Comparison of ENCODE assay signal across 36 mouse cellular contexts in genomic region chr5:18001646-18002045, GRCm38 (mm10). TPM values are rescaled to one million over a fixed set of nuclear protein-coding genes. Genes with fewer than 3 reads are reported as not detected.
DNase-seq lines count a peak whose midpoint lies in the region; ATAC-seq and TF ChIP-seq lines count a peak whose summit lies in the region.
"Had no signal": no experiment of that assay in that cellular context is flagged by ENCODE, and none has a peak within 500 bp of the region (broad histone marks: within the 10 kb centered on the region; RNA-seq: fewer than 3 reads in every experiment).

No protein-coding gene starts in this region.

- H3K4me3 ChIP-seq in heart, postnatal 0 days (ENCODE audit: low read depth, low read length), result no peak overlapping the region
- H3K4me3 ChIP-seq in kidney, embryonic 14.5 days (ENCODE audit: low read length), result no peak overlapping the region
- H3K4me3 ChIP-seq in stomach, postnatal 0 days (ENCODE audit: low read depth, low read length), result no peak overlapping the region
- H3K4me3 ChIP-seq: forebrain, embryonic 13.5 days; hindbrain, embryonic 13.5 days; limb, embryonic 10.5 days; limb, embryonic 15.5 days; midbrain, embryonic 10.5 days; myocyte; neural tube, embryonic 12.5 days had no signal

- no peak overlapping the region for H3K27ac ChIP-seq in heart, postnatal 0 days (ENCODE audit: low read depth)
- H3K27ac ChIP-seq in kidney, embryonic 14.5 days (ENCODE audit: low read depth, low read length), result no peak overlapping the region
- H3K27ac ChIP-seq in stomach, postnatal 0 days (replicated peaks), result no peak overlapping the region
- H3K27ac ChIP-seq: forebrain, embryonic 13.5 days; hindbrain, embryonic 13.5 days; limb, embryonic 10.5 days; limb, embryonic 15.5 days; liver, embryonic 14.5 days; midbrain, embryonic 10.5 days; neural tube, embryonic 12.5 days had no signal

- H3K27me3 ChIP-seq in heart, postnatal 0 days (ENCODE audit: control insufficient read depth, insufficient read depth, low read length), result no peaks in the 10 kb centered on the region
- H3K27me3 ChIP-seq in kidney, embryonic 14.5 days (ENCODE audit: control insufficient read depth, insufficient read depth, low read length), result no peaks in the 10 kb centered on the region
- H3K27me3 ChIP-seq in stomach, postnatal 0 days (ENCODE audit: control insufficient read depth, insufficient read depth, low read length), result no peaks in the 10 kb centered on the region
- H3K27me3 ChIP-seq: forebrain, embryonic 13.5 days; hindbrain, embryonic 13.5 days; limb, embryonic 15.5 days; neural tube, embryonic 12.5 days had no signal

- H3K9ac ChIP-seq in heart, postnatal 0 days (replicated peaks; ENCODE audit: low read depth, low read length), result no peak overlapping the region
- no peak overlapping the region for H3K9ac ChIP-seq in kidney, embryonic 14.5 days (ENCODE audit: low read depth, low read length)
- H3K9ac ChIP-seq in stomach, postnatal 0 days (ENCODE audit: low read length), result no peak overlapping the region
- H3K9ac ChIP-seq: forebrain, embryonic 13.5 days; hindbrain, embryonic 13.5 days; limb, embryonic 15.5 days; liver, embryonic 14.5 days; neural tube, embryonic 12.5 days had no signal

- TF ChIP-seq EP300 in heart, postnatal 0 days (IDR thresholded peaks at IDR 0.05; ENCODE audit: low read depth), result no peak
- no peak for TF ChIP-seq EP300 in stomach, postnatal 0 days (optimal IDR thresholded peaks at IDR 0.05)

- H3K36me3 ChIP-seq in heart, postnatal 0 days (replicated peaks; ENCODE audit: control insufficient read depth, insufficient read depth, low read length), result no peaks in the 10 kb centered on the region
- H3K36me3 ChIP-seq in kidney, embryonic 14.5 days (ENCODE audit: control insufficient read depth, insufficient read depth, low read length), result no peaks in the 10 kb centered on the region
- no peaks in the 10 kb centered on the region for H3K36me3 ChIP-seq in stomach, postnatal 0 days (ENCODE audit: control insufficient read depth, insufficient read depth, low read length)
- H3K36me3 ChIP-seq: hindbrain, embryonic 13.5 days; limb, embryonic 10.5 days; limb, embryonic 15.5 days; midbrain, embryonic 10.5 days; neural tube, embryonic 12.5 days had no signal

- WGBS in heart, postnatal 0 days, result 27% methylated on average over 4 of the region's 4 CpGs
- 64% methylated on average over 4 of the region's 4 CpGs for WGBS in kidney, embryonic 14.5 days
- 40% methylated on average over 4 of the region's 4 CpGs for WGBS in stomach, postnatal 0 days

- no peak overlapping the region for H3K4me2 ChIP-seq in heart, postnatal 0 days (ENCODE audit: low read depth, low read length)
- no peak overlapping the region for H3K4me2 ChIP-seq in kidney, embryonic 14.5 days (replicated peaks; ENCODE audit: low read depth, low read length)
- no peak overlapping the region for H3K4me2 ChIP-seq in stomach, postnatal 0 days (replicated peaks; ENCODE audit: low read depth)
- H3K4me2 ChIP-seq: forebrain, embryonic 13.5 days; hindbrain, embryonic 13.5 days; limb, embryonic 15.5 days; neural tube, embryonic 12.5 days had no signal

- ATAC-seq in heart, postnatal 0 days (ENCODE audit: insufficient read depth, low read depth), result no peak
- ATAC-seq in kidney, embryonic 14.5 days (ENCODE audit: low FRiP score, low TSS enrichment), result no peak
- ATAC-seq in stomach, postnatal 0 days (ENCODE audit: low FRiP score, low TSS enrichment), result no peak
- ATAC-seq: activated CD4-positive, CD25-positive, alpha-beta regulatory T cell, adult 4 months; CD4-positive, CD25-positive, alpha-beta regulatory T cell, adult 4 months; forebrain, embryonic 13.5 days; intestine, embryonic 16.5 days; midbrain, embryonic 16.5 days had no signal

- peak; percentile 46 for DNase-seq in heart, postnatal 0 days (ENCODE audit: low spot score)
- no peak for DNase-seq in heart, adult 9 months (ENCODE audit: low spot score in 2 of 2)
- DNase-seq in kidney, postnatal 14 days, result peak; percentile 6
- DNase-seq in lung, postnatal 36 days, result peak; percentile 41
- no peak for DNase-seq in lung, postnatal 4 days
- no peak for DNase-seq in stomach, postnatal 0 days (ENCODE audit: low spot score)
- DNase-seq: adrenal gland, adult 8-10 months; cerebellum, adult 2 months; cerebellum, postnatal 14 days; gastrocnemius, postnatal 36 days; heart, postnatal 4 days; layer of hippocampus, postnatal 36 days; lung, postnatal 10 days; right cerebral cortex, adult 18-20 months; spleen, adult 18-20 months; thymus, adult 2 months; thymus, postnatal 36 days had no signal

- no peaks in the 10 kb centered on the region for H3K9me3 ChIP-seq in heart, postnatal 0 days (replicated peaks; ENCODE audit: control insufficient read depth, low read length)
- H3K9me3 ChIP-seq in kidney, embryonic 14.5 days (ENCODE audit: control insufficient read depth, low read length), result no peaks in the 10 kb centered on the region
- no peaks in the 10 kb centered on the region for H3K9me3 ChIP-seq in stomach, postnatal 0 days (ENCODE audit: control insufficient read depth, low read length)
- H3K9me3 ChIP-seq: forebrain, embryonic 13.5 days; hindbrain, embryonic 13.5 days; limb, embryonic 10.5 days; limb, embryonic 15.5 days; midbrain, embryonic 10.5 days; neural tube, embryonic 12.5 days had no signal

- peak; percentile 52 for TF ChIP-seq CTCF in heart, postnatal 0 days (IDR thresholded peaks at IDR 0.05; ENCODE audit: low read depth)
- peak; percentile 35 for TF ChIP-seq CTCF in stomach, postnatal 0 days (IDR thresholded peaks at IDR 0.05; ENCODE audit: low read depth)

- peaks cover 7% of the 10 kb centered on the region for H3K4me1 ChIP-seq in heart, postnatal 0 days (ENCODE audit: control insufficient read depth, insufficient read depth)
- H3K4me1 ChIP-seq in kidney, embryonic 14.5 days (ENCODE audit: control insufficient read depth, insufficient read depth, low read length), result no peaks in the 10 kb centered on the region
- H3K4me1 ChIP-seq in stomach, postnatal 0 days (replicated peaks; ENCODE audit: control insufficient read depth, insufficient read depth), result no peaks in the 10 kb centered on the region
- H3K4me1 ChIP-seq: forebrain, embryonic 13.5 days; hindbrain, embryonic 13.5 days; limb, embryonic 10.5 days; limb, embryonic 15.5 days; neural tube, embryonic 12.5 days had no signal

RNA-seq across cellular contexts. Expression of gene Gnat3, which starts 39.3 kb away (rescaled TPM):
- total RNA-seq in heart, postnatal 0 days (2014; rRNA removed; ENCODE audit: low replicate concordance), result 0.12 TPM in 1 of 2 replicates, not detected in the other
- polyA plus RNA-seq in heart, postnatal 0 days (2015; fragmentation: Nextera tagmentation; extraction: Ambion mirVana), result 0.11 TPM in 1 of 2 replicates, not detected in the other
- not detected in 2 replicates for polyA plus RNA-seq in kidney, embryonic 14.5 days (2014; fragmentation: Nextera tagmentation; extraction: Ambion mirVana)
- not detected in 2 replicates for polyA plus RNA-seq in stomach, postnatal 0 days (2015; fragmentation: Nextera tagmentation; extraction: Ambion mirVana)
- total RNA-seq: adrenal gland, adult 8-10 months; adrenal gland, postnatal 4 days; gastrocnemius, postnatal 36 days; heart, postnatal 4 days; layer of hippocampus, adult 8-10 months; layer of hippocampus, postnatal 36 days; megakaryocyte progenitor cell, adult 5-6 weeks had no signal
- polyA plus RNA-seq: activated CD4-positive, CD25-positive, alpha-beta regulatory T cell, adult 4 months; CD4-positive, CD25-positive, alpha-beta regulatory T cell, adult 4 months; cerebellum, adult 2 months; cortical plate, adult 2 months; forebrain, embryonic 13.5 days; heart, embryonic 14.5 days; hindbrain, embryonic 13.5 days; intestine, embryonic 16.5 days; kidney, embryonic 16.5 days; limb, embryonic 10.5 days; limb, embryonic 15.5 days; liver, embryonic 14.5 days; midbrain, embryonic 16.5 days; myocyte had no signal

Comparison
In these comparisons a context has a peak if more than half of its experiments do, and no peak if none do; other contexts are left out.
1. DNase-seq: peak in heart, postnatal 0 days (single experiment), kidney, postnatal 14 days (single experiment) and lung, postnatal 36 days (single experiment); none in heart, adult 9 months (0 of 2), lung, postnatal 4 days (0 of 2) and stomach, postnatal 0 days (single experiment).